Mouse (Mus musculus) midbrain, embryonic 15.5 days (tissue): ENCODE results near the gene Ier3. TPM values are rescaled to one million over a fixed set of nuclear protein-coding genes. Genes with fewer than 3 reads are reported as not detected.

ENCODE experiments used
- ATAC-seq: fragments of 200-750 bp; cut with Nextera tagmentation; replicated peaks from 2 replicates; pipeline ENCODE4 v1.8.0; 2017; ENCODE audit warnings: moderate TSS enrichment
- H3K27ac ChIP-seq: fragments of 300-500 bp; sonication (generic); 2 replicates; pipeline ENCODE4 v1.5.1; 2015; ENCODE audit warnings: mild to moderate bottlenecking, inconsistent platforms
- H3K27me3 ChIP-seq: fragments of 300-500 bp; sonication (generic); replicated peaks from 2 replicates; pipeline ENCODE4 v1.6.1; 2015; ENCODE audit warnings: inconsistent platforms
- H3K36me3 ChIP-seq: fragments of 300-500 bp; sonication (generic); replicated peaks from 2 replicates; pipeline ENCODE4 v1.6.1; 2015; ENCODE audit warnings: inconsistent platforms
- H3K4me1 ChIP-seq: fragments of 300-500 bp; sonication (generic); 2 replicates; pipeline ENCODE4 v1.6.1; 2015; ENCODE audit warnings: inconsistent platforms
- H3K4me2 ChIP-seq: fragments of 300-500 bp; sonication (generic); 2 replicates; pipeline ENCODE4 v1.6.1; 2015; ENCODE audit warnings: inconsistent platforms, mild to moderate bottlenecking, moderate library complexity
- H3K4me3 ChIP-seq: fragments of 300-500 bp; sonication (generic); 2 replicates; pipeline ENCODE4 v1.5.1; 2015; ENCODE audit warnings: mild to moderate bottlenecking, inconsistent platforms
- H3K9ac ChIP-seq: fragments of 300-500 bp; sonication (generic); 2 replicates; pipeline ENCODE4 v1.6.1; 2015; ENCODE audit warnings: mild to moderate bottlenecking, inconsistent platforms
- H3K9me3 ChIP-seq: fragments of 300-500 bp; sonication (generic); 2 replicates; pipeline ENCODE4 v1.6.1; 2016; ENCODE audit warnings: inconsistent platforms
- WGBS: fragments of 180-500 bp; shearing (Covaris S2); methylation state at CpG from one replicate; pipeline ENCODE4 v1.1.7; 2015; ENCODE audit warnings: mixed read lengths; 5-methylcytosine and 5-hydroxymethylcytosine counted together
- polyA plus RNA-seq: library from polyadenylated mRNA; unstranded; fragments of >200 nt; fragmentation: Nextera tagmentation; extraction: Ambion mirVana; gene quantifications from 2 replicates; pipeline ENCODE4 v1.2.1, GENCODE M21; 2015

Gene Ier3
- polyA plus RNA-seq, 1 experiment from 2014 or later: 9.7 TPM

- WGBS: 78% methylated on average over 7 of the region's 7 CpGs
- Histone ChIP-seq H3K9me3 (no peaks in the 10 kb centered on the region), H3K27me3 (no peaks in the 10 kb centered on the region), H3K27ac (no peak overlapping the region), H3K4me3 (no peak overlapping the region), H3K4me2 (no peak overlapping the region), H3K4me1 (no peaks in the 10 kb centered on the region), H3K9ac (no peak overlapping the region), H3K36me3 (no peaks in the 10 kb centered on the region)
- no peak for ATAC-seq
Observed at GRCm38 (mm10) chr17:35813653-35814052, 7.8 kb upstream of the Ier3 start.

GRCm38 (mm10) chr17:35814678-35815077, 6.8 kb upstream of the Ier3 start:
- Histone ChIP-seq H3K9ac (no peak overlapping the region), H3K27me3 (peaks cover 5% of the 10 kb centered on the region; the same call in 1 of the 2 replicates), H3K4me1 (no peaks in the 10 kb centered on the region), H3K36me3 (no peaks in the 10 kb centered on the region), H3K9me3 (no peaks in the 10 kb centered on the region), H3K4me2 (no peak overlapping the region), H3K27ac (no peak overlapping the region), H3K4me3 (no peak overlapping the region)
- WGBS: 66% methylated on average over 6 of the region's 6 CpGs
- ATAC-seq: no peak

- Histone ChIP-seq H3K36me3 (no peaks in the 10 kb centered on the region), H3K4me1 (peaks cover 1% of the 10 kb centered on the region; the same call in 1 of the 2 replicates), H3K4me2 (no peak overlapping the region), H3K27ac (no peak overlapping the region), H3K27me3 (peaks cover 9% of the 10 kb centered on the region; the same call in 1 of the 2 replicates), H3K9me3 (no peaks in the 10 kb centered on the region), H3K4me3 (no peak overlapping the region), H3K9ac (no peak overlapping the region)
- no peak for ATAC-seq
- WGBS: 64% methylated on average over 7 of the region's 7 CpGs
Observed at GRCm38 (mm10) chr17:35815836-35816235, 5.6 kb upstream of the Ier3 start.

GRCm38 (mm10) chr17:35816686-35817085, 4.8 kb upstream of the Ier3 start:
- no peaks in the 10 kb centered on the region for H3K36me3 ChIP-seq
- H3K9ac ChIP-seq: no peak overlapping the region
- peaks cover 10% of the 10 kb centered on the region for H3K4me1 ChIP-seq
- H3K4me3 ChIP-seq: no peak overlapping the region
- H3K27ac ChIP-seq: no peak overlapping the region
- H3K4me2 ChIP-seq: no peak overlapping the region
- WGBS: 32% methylated on average over 13 of the region's 14 CpGs
- ATAC-seq: no peak
- H3K27me3 ChIP-seq: peaks cover 9% of the 10 kb centered on the region; the same call in 1 of the 2 replicates
- H3K9me3 ChIP-seq: no peaks in the 10 kb centered on the region

- WGBS: 60% methylated on average over 10 of the region's 10 CpGs
- no peak overlapping the region for H3K4me3 ChIP-seq
- H3K9me3 ChIP-seq: no peaks in the 10 kb centered on the region
- no peak overlapping the region for H3K9ac ChIP-seq
- peaks cover 9% of the 10 kb centered on the region; the same call in 1 of the 2 replicates for H3K27me3 ChIP-seq
- ATAC-seq: no peak
- no peak overlapping the region for H3K4me2 ChIP-seq
- no peak overlapping the region for H3K27ac ChIP-seq
- no peaks in the 10 kb centered on the region for H3K36me3 ChIP-seq
- peaks cover 15% of the 10 kb centered on the region for H3K4me1 ChIP-seq
Observed at GRCm38 (mm10) chr17:35817226-35817625, 4.3 kb upstream of the Ier3 start.

- Histone ChIP-seq H3K9ac (no peak overlapping the region), H3K27ac (no peak overlapping the region), H3K4me1 (peaks cover 32% of the 10 kb centered on the region), H3K4me3 (no peak overlapping the region), H3K27me3 (peaks cover 9% of the 10 kb centered on the region; the same call in 1 of the 2 replicates), H3K9me3 (no peaks in the 10 kb centered on the region), H3K36me3 (no peaks in the 10 kb centered on the region), H3K4me2 (no peak overlapping the region)
- WGBS: 80% methylated on average over 5 of the region's 5 CpGs
- ATAC-seq: no peak
Observed at GRCm38 (mm10) chr17:35820111-35820510, 1.4 kb upstream of the Ier3 start.

- H3K9ac ChIP-seq: peak overlapping the region; percentile 68
- peaks cover 6% of the 10 kb centered on the region; the same call in 1 of the 2 replicates for H3K36me3 ChIP-seq
- H3K27me3 ChIP-seq: peaks cover 9% of the 10 kb centered on the region; the same call in 1 of the 2 replicates
- H3K27ac ChIP-seq: peak overlapping the region; percentile 85
- peak overlapping the region; percentile 84 for H3K4me2 ChIP-seq
- H3K9me3 ChIP-seq: no peaks in the 10 kb centered on the region
- no peak; the same call in 1 of the 2 replicates for ATAC-seq
- H3K4me3 ChIP-seq: peak overlapping the region; percentile 67
- peaks cover 32% of the 10 kb centered on the region for H3K4me1 ChIP-seq
- 2% methylated on average over 11 of the region's 11 CpGs for WGBS
Observed at GRCm38 (mm10) chr17:35822564-35822963, 1.1 kb downstream of the Ier3 start.

- peak within 1 kb of the TSS; percentile 68 for H3K9ac ChIP-seq
- H3K36me3 ChIP-seq: peaks cover 6% of the 10 kb centered on the region; the same call in 1 of the 2 replicates
- no peaks in the 10 kb centered on the region for H3K9me3 ChIP-seq
- H3K4me1 ChIP-seq: peaks cover 32% of the 10 kb centered on the region
- H3K4me3 ChIP-seq: peak within 1 kb of the TSS; percentile 67
- peaks cover 9% of the 10 kb centered on the region; the same call in 1 of the 2 replicates for H3K27me3 ChIP-seq
- peak within 1 kb of the TSS; percentile 84 for H3K4me2 ChIP-seq
- ATAC-seq: peak; percentile 88
- H3K27ac ChIP-seq: peak within 1 kb of the TSS; percentile 85
- WGBS: under 1% methylated on average over 44 of the region's 47 CpGs
Observed at GRCm38 (mm10) chr17:35822964-35823937, 1.8 kb downstream of the Ier3 start, which contains the start of gene Flot1. Flot1 (plus strand) TSS chr17:35823230.

GRCm38 (mm10) chr17:35824402-35824801, 2.9 kb downstream of the Ier3 start:
- H3K27me3 ChIP-seq: peaks cover 6% of the 10 kb centered on the region; the same call in 1 of the 2 replicates
- peaks cover 10% of the 10 kb centered on the region; the same call in 1 of the 2 replicates for H3K36me3 ChIP-seq
- H3K4me1 ChIP-seq: peaks cover 32% of the 10 kb centered on the region
- peak overlapping the region; percentile 84 for H3K4me2 ChIP-seq
- H3K27ac ChIP-seq: no peak overlapping the region
- ATAC-seq: no peak
- peak overlapping the region; percentile 68; the same call in 1 of the 2 replicates for H3K9ac ChIP-seq
- H3K9me3 ChIP-seq: no peaks in the 10 kb centered on the region
- WGBS: 66% methylated on average over 7 of the region's 7 CpGs
- H3K4me3 ChIP-seq: peak overlapping the region; percentile 67

GRCm38 (mm10) chr17:35825109-35825850, 3.8 kb downstream of the Ier3 start:
- Histone ChIP-seq H3K27ac (no peak overlapping the region), H3K27me3 (no peaks in the 10 kb centered on the region; the same call in 1 of the 2 replicates), H3K9me3 (no peaks in the 10 kb centered on the region), H3K4me2 (no peak overlapping the region), H3K4me3 (no peak overlapping the region), H3K9ac (no peak overlapping the region), H3K4me1 (peaks cover 39% of the 10 kb centered on the region), H3K36me3 (peaks cover 10% of the 10 kb centered on the region; the same call in 1 of the 2 replicates)
- ATAC-seq: no peak
- 88% methylated on average over 13 of the region's 13 CpGs for WGBS

- Histone ChIP-seq H3K4me1 (peaks cover 28% of the 10 kb centered on the region), H3K36me3 (peaks cover 27% of the 10 kb centered on the region; the same call in 1 of the 2 replicates), H3K9me3 (no peaks in the 10 kb centered on the region), H3K27me3 (no peaks in the 10 kb centered on the region), H3K4me3 (0 out of 2 replicates have a peak overlapping the region, but pooled peaks have one; percentile 9), H3K4me2 (peak overlapping the region; percentile 23), H3K9ac (no peak overlapping the region), H3K27ac (no peak overlapping the region)
- 2% methylated on average over 21 of the region's 21 CpGs for whole genome bisulfite sequencing
- ATAC-seq: peak; percentile 53
Observed at GRCm38 (mm10) chr17:35829737-35830136, 8.3 kb downstream of the Ier3 start.
